Mouse (Mus musculus) liver, embryonic 16.5 days (tissue): Measurements from ENCODE around the gene Sympk. TPM values are rescaled to one million over a fixed set of nuclear protein-coding genes. Genes with fewer than 3 reads are reported as not detected.

Experiments
- ATAC-seq: fragments of 200-750 bp; cut with Nextera tagmentation; 2 replicates; pipeline ENCODE4 v1.8.0; 2017; ENCODE audit warnings: low read depth, mild to moderate bottlenecking, moderate number of reproducible peaks, moderate library complexity
- H3K27ac ChIP-seq: fragments of 300-500 bp; sonication (generic); 2 replicates; pipeline ENCODE4 v1.5.1; 2014; ENCODE audit warnings: mild to moderate bottlenecking, low read length
- H3K27me3 ChIP-seq: fragments of 300-500 bp; sonication (generic); 2 replicates; pipeline ENCODE4 v1.6.1; 2014; ENCODE audit warnings: low read depth, low read length, mixed read lengths; ENCODE audit not compliant: control insufficient read depth, insufficient read depth
- H3K36me3 ChIP-seq: fragments of 300-500 bp; sonication (generic); 2 replicates; pipeline ENCODE4 v1.6.1; 2014; ENCODE audit warnings: mild to moderate bottlenecking; ENCODE audit not compliant: control insufficient read depth, insufficient read depth
- H3K4me1 ChIP-seq: fragments of 300-500 bp; sonication (generic); 2 replicates; pipeline ENCODE4 v1.6.1; 2014; ENCODE audit warnings: low read depth, low read length, mixed read lengths; ENCODE audit not compliant: control insufficient read depth
- H3K4me2 ChIP-seq: fragments of 300-500 bp; sonication (generic); 2 replicates; pipeline ENCODE4 v1.6.1; 2014; ENCODE audit warnings: low read depth, low read length, mixed read lengths
- H3K4me3 ChIP-seq: fragments of 300-500 bp; sonication (generic); 2 replicates; pipeline ENCODE4 v1.5.1; 2014; ENCODE audit warnings: low read depth, mild to moderate bottlenecking, low read length
- H3K9ac ChIP-seq: fragments of 300-500 bp; sonication (generic); 2 replicates; pipeline ENCODE4 v1.6.1; 2014; ENCODE audit warnings: low read depth, low read length
- H3K9me3 ChIP-seq: fragments of 300-500 bp; sonication (generic); replicated peaks from 2 replicates; pipeline ENCODE4 v1.6.1; 2016; ENCODE audit warnings: low read length; ENCODE audit not compliant: control insufficient read depth
- whole genome bisulfite sequencing: fragments of 180-500 bp; shearing (Covaris S2); extraction: QIAGEN DNeasy Blood & Tissue Kit; methylation state at CpG from one replicate; pipeline ENCODE4 v1.1.7; 2014; ENCODE audit not compliant: insufficient replicate concordance; 5-methylcytosine and 5-hydroxymethylcytosine counted together
- microRNA-seq: library from miRNA; unstranded; fragments of <30 nt; microRNA quantifications from one replicate; pipeline ENCODE4, GENCODE M21; 2016
- polyA plus RNA-seq: library from polyadenylated mRNA; unstranded; fragments of >200 nt; fragmentation: Nextera tagmentation; extraction: Ambion mirVana; gene quantifications from 2 replicates; pipeline ENCODE4 v1.2.1, GENCODE M21; 2015

Sympk gene
- polyA plus RNA-seq, 1 experiment from 2014 or later, result 13.8 TPM

GRCm38 (mm10) chr7:19097217-19097616, 73.0 kb downstream of the Sympk start:
- 23% methylated on average over 2 of the region's 2 CpGs for WGBS
- Histone ChIP-seq H3K9ac (no peak overlapping the region), H3K4me1 (peaks cover 42% of the 10 kb centered on the region), H3K36me3 (no peaks in the 10 kb centered on the region), H3K4me2 (no peak overlapping the region), H3K27ac (no peak overlapping the region), H3K9me3 (no peaks in the 10 kb centered on the region), H3K4me3 (no peak overlapping the region), H3K27me3 (peaks cover 40% of the 10 kb centered on the region)
- ATAC-seq, result no peak

GRCm38 (mm10) chr7:19097863-19098262, 73.7 kb downstream of the Sympk start:
- Histone ChIP-seq H3K27me3 (peaks cover 34% of the 10 kb centered on the region), H3K4me2 (no peak overlapping the region), H3K9ac (no peak overlapping the region), H3K36me3 (no peaks in the 10 kb centered on the region), H3K27ac (no peak overlapping the region), H3K4me1 (peaks cover 35% of the 10 kb centered on the region), H3K9me3 (no peaks in the 10 kb centered on the region), H3K4me3 (no peak overlapping the region)
- no peak for ATAC-seq

- WGBS, result 53% methylated on average over 7 of the region's 7 CpGs
- H3K4me1 ChIP-seq, result peaks cover 31% of the 10 kb centered on the region
- H3K36me3 ChIP-seq, result no peaks in the 10 kb centered on the region
- H3K27me3 ChIP-seq, result peaks cover 31% of the 10 kb centered on the region
- ATAC-seq, result no peak
- H3K4me3 ChIP-seq, result no peak overlapping the region
- no peaks in the 10 kb centered on the region for H3K9me3 ChIP-seq
- no peak overlapping the region for H3K27ac ChIP-seq
- H3K4me2 ChIP-seq, result no peak overlapping the region
- no peak overlapping the region for H3K9ac ChIP-seq
Measured at GRCm38 (mm10) chr7:19098811-19099210, 74.6 kb downstream of the Sympk start.

GRCm38 (mm10) chr7:19100290-19100689, 76.1 kb downstream of the Sympk start:
- 65% methylated on average over 1 of the region's 1 CpGs for WGBS
- no peak overlapping the region for H3K27ac ChIP-seq
- peaks cover 20% of the 10 kb centered on the region for H3K4me1 ChIP-seq
- H3K9me3 ChIP-seq, result no peaks in the 10 kb centered on the region
- H3K27me3 ChIP-seq, result peaks cover 21% of the 10 kb centered on the region
- H3K36me3 ChIP-seq, result no peaks in the 10 kb centered on the region
- H3K9ac ChIP-seq, result no peak overlapping the region
- H3K4me3 ChIP-seq, result no peak overlapping the region
- H3K4me2 ChIP-seq, result no peak overlapping the region
- ATAC-seq, result no peak

- no peak overlapping the region for H3K9ac ChIP-seq
- H3K9me3 ChIP-seq, result no peaks in the 10 kb centered on the region
- no peaks in the 10 kb centered on the region; the same call in none of the 2 replicates for H3K27me3 ChIP-seq
- no peak overlapping the region for H3K4me3 ChIP-seq
- no peaks in the 10 kb centered on the region for H3K36me3 ChIP-seq
- no peaks in the 10 kb centered on the region for H3K4me1 ChIP-seq
- ATAC-seq, result no peak
- H3K4me2 ChIP-seq, result no peak overlapping the region
- H3K27ac ChIP-seq, result no peak overlapping the region
Measured at GRCm38 (mm10) chr7:19103741-19104140, 79.6 kb downstream of the Sympk start.

Small RNA genes within 50 kb of the gene (microRNA-seq; reads per million reads assigned to microRNA genes)
- not detected for gene Mir3100

Other genes with a start within 250 kb of the Sympk start
- gene Psg19, start 225.9 kb upstream of the Sympk start, polyA plus RNA-seq, result not detected in 2 replicates
- not detected in 2 replicates for gene Psg17, start 202.8 kb upstream of the Sympk start, polyA plus RNA-seq
- 0.21 and 0.24 TPM in 2 replicates for gene Mill2, start 184.4 kb upstream of the Sympk start, polyA plus RNA-seq
- 76.1 and 87.5 TPM in 2 replicates for gene Pglyrp1, start 153.0 kb upstream of the Sympk start, polyA plus RNA-seq
- gene Ccdc61, start 114.0 kb upstream of the Sympk start, polyA plus RNA-seq, result 7.9 and 8.4 TPM in 2 replicates
- gene Nova2, start 98.5 kb upstream of the Sympk start, polyA plus RNA-seq, result 0.06 and 0.09 TPM in 2 replicates
- not detected in 2 replicates for gene Nanos2, start 37.0 kb upstream of the Sympk start, polyA plus RNA-seq
- gene Mypop, start 33.1 kb upstream of the Sympk start, polyA plus RNA-seq, result 0.12 and 0.48 TPM in 2 replicates
- 6.4 and 6.6 TPM in 2 replicates for gene Irf2bp1, start 20.3 kb upstream of the Sympk start, polyA plus RNA-seq
- 60.8 and 63.7 TPM in 2 replicates for gene Foxa3, start 839 bp upstream of the Sympk start, polyA plus RNA-seq
- not detected in 2 replicates for gene Rsph6a, start 30.3 kb downstream of the Sympk start, polyA plus RNA-seq
- 2.4 and 3.5 TPM in 2 replicates for gene Dmwd, start 51.9 kb downstream of the Sympk start, polyA plus RNA-seq
- gene Dmpk, start 59.5 kb downstream of the Sympk start, polyA plus RNA-seq, result 12.2 and 17.1 TPM in 2 replicates
- 0.77 and 0.93 TPM in 2 replicates for gene Six5, start 70.2 kb downstream of the Sympk start, polyA plus RNA-seq
- gene Gm4969, start 94.0 kb downstream of the Sympk start, polyA plus RNA-seq, result 0.11 and 0.12 TPM in 2 replicates
- 4.7 and 5.2 TPM in 2 replicates for gene Fbxo46, start 95.5 kb downstream of the Sympk start, polyA plus RNA-seq
- gene Qpctl, start 124.9 kb downstream of the Sympk start, polyA plus RNA-seq, result 3.9 and 4.0 TPM in 2 replicates
- 47.9 and 54.4 TPM in 2 replicates for gene Snrpd2, start 125.3 kb downstream of the Sympk start, polyA plus RNA-seq
- gene Gipr, start 141.8 kb downstream of the Sympk start, polyA plus RNA-seq, result 0.99 and 2.1 TPM in 2 replicates
- gene Eml2, start 152.0 kb downstream of the Sympk start, polyA plus RNA-seq, result 4.0 and 5.0 TPM in 2 replicates
- gene Gpr4, start 188.2 kb downstream of the Sympk start, polyA plus RNA-seq, result 0.49 and 0.60 TPM in 2 replicates
- 13.2 and 14.3 TPM in 2 replicates for gene Opa3, start 204.0 kb downstream of the Sympk start, polyA plus RNA-seq
- gene Vasp, start 247.4 kb downstream of the Sympk start, polyA plus RNA-seq, result 32.8 and 33.0 TPM in 2 replicates